Mouse (Mus musculus): ENCODE measurements around the gene Dlg5. TPM values are rescaled to one million over a fixed set of nuclear protein-coding genes. Genes with fewer than 3 reads are reported as not detected.
A peak's percentile ranks its signal among the peaks of the same experiment; 100 is the strongest.

The Dlg5 gene
- total and polyA plus RNA-seq, 2 experiments from 2014 or later, result 2.6 to 12.3 TPM

- H3K4me1 ChIP-seq (ENCODE audit: control insufficient read depth, insufficient read depth), result peaks cover 2% of the 10 kb centered on the region
Measured at GRCm38 (mm10) chr14:24244330-24245176, 1.2 kb downstream of the Dlg5 start.

DNA sequence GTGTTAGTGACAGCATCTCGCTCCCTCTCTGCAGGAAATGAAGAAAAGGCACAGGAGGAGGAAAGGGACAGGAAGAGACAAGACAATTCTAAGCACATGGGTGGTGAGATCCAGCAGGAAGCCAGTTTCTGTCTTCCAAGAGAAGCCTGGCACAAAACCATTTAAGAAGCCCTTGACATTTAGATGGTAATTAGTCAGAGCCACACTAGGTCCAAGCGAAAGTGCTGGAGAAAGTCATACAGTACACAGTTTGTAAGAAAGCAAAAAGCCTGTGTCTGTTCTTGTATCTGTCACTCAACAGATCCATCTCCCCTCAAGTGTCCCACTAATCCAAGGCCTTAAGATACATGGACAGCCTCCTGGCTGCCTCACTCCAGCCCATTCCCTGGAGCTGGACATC is 3.7 kb downstream of the Dlg5 start:
- Histone ChIP-seq H3K4me1 (ENCODE audit: control insufficient read depth, insufficient read depth) (peaks cover 12% of the 10 kb centered on the region), H3K4me3 (ENCODE audit: low read depth, low read length) (no peak overlapping the region), H3K36me3 (replicated peaks; ENCODE audit: control insufficient read depth, insufficient read depth, low read length) (no peaks in the 10 kb centered on the region; the same call in 1 of the 2 replicates), H3K27ac (ENCODE audit: low read depth) (no peak overlapping the region), H3K9me3 (replicated peaks; ENCODE audit: control insufficient read depth, low read length) (no peaks in the 10 kb centered on the region), H3K9ac (replicated peaks; ENCODE audit: low read depth, low read length) (no peak overlapping the region), H3K27me3 (ENCODE audit: control insufficient read depth, insufficient read depth, low read length) (no peaks in the 10 kb centered on the region), H3K4me2 (ENCODE audit: low read depth, low read length) (no peak overlapping the region)
- DNase-seq (ENCODE audit: low spot score), result no peak
- ATAC-seq (ENCODE audit: insufficient read depth, low read depth), result no peak
- TF ChIP-seq EP300 (IDR thresholded peaks at IDR 0.05; ENCODE audit: low read depth), result no peak
- TF ChIP-seq CTCF (IDR thresholded peaks at IDR 0.05; ENCODE audit: low read depth), result no peak
- 71% methylated on average over 2 of the region's 2 CpGs for WGBS

More at GRCm38 (mm10) chr14:24244330-24245176, 1.2 kb downstream of the Dlg5 start:
- Histone ChIP-seq H3K36me3 (replicated peaks; ENCODE audit: control insufficient read depth, insufficient read depth, low read length) (no peaks in the 10 kb centered on the region; the same call in 1 of the 2 replicates), H3K4me3 (ENCODE audit: low read depth, low read length) (peak overlapping the region; percentile 93), H3K9me3 (replicated peaks; ENCODE audit: control insufficient read depth, low read length) (no peaks in the 10 kb centered on the region), H3K4me2 (ENCODE audit: low read depth, low read length) (peak overlapping the region; percentile 99), H3K27me3 (ENCODE audit: control insufficient read depth, insufficient read depth, low read length) (no peaks in the 10 kb centered on the region), H3K9ac (replicated peaks; ENCODE audit: low read depth, low read length) (peak overlapping the region; percentile 96), H3K27ac (ENCODE audit: low read depth) (peak overlapping the region; percentile 84)
- no peak for TF ChIP-seq CTCF (IDR thresholded peaks at IDR 0.05; ENCODE audit: low read depth)
- no peak for TF ChIP-seq EP300 (IDR thresholded peaks at IDR 0.05; ENCODE audit: low read depth)
- ATAC-seq (ENCODE audit: insufficient read depth, low read depth), result peak; percentile 33; the same call in 1 of the 2 replicates
- under 1% methylated on average over 31 of the region's 40 CpGs for WGBS
- peak; percentile 51 for DNase-seq (ENCODE audit: low spot score)

DNA sequence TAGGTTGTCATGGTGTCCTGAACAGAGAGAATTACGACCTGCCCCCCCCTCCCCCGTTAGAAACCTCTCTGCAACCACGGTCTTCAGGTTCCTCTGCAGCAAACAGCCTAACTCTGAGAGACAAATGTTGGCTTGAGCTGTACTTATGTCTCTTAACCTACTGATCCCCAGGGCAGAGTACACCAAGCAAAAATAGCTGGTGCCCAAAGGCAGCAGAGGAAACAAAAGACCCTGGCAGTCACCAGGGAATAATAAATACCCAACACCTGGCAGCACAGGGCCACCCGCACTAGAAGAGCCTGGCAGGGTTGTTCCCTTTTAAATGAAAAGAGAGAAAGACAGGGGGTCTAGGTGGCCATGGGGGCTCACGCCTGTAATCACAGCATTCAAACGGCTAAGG is 4.9 kb downstream of the Dlg5 start:
- H3K4me1 ChIP-seq (ENCODE audit: control insufficient read depth, insufficient read depth), result peaks cover 12% of the 10 kb centered on the region

DNA sequence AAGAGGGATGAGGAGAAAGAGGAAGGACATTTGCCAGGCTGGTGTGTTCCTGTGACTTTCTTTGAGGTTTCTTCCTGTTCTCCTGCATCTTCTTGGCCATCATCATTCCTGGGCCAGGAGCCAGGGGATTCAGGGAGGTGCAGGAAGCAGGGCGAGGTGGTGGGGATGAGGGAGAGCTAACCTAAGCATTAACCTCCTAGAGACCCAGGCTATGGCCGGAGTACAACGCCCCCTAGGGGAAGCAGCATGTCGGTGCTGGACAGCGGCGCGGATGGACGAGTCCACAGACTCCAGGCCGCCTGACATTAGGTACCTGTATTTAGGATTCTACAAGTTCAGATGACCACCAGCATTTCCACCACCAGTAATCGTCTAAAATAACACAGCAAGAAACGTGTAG is 6.1 kb downstream of the Dlg5 start:
- no peak for TF ChIP-seq CTCF (IDR thresholded peaks at IDR 0.05; ENCODE audit: low read depth)
- TF ChIP-seq EP300 (IDR thresholded peaks at IDR 0.05; ENCODE audit: low read depth), result no peak
- DNase-seq (ENCODE audit: low spot score) (no peak), ATAC-seq (ENCODE audit: insufficient read depth, low read depth) (no peak)
- H3K9ac ChIP-seq (replicated peaks; ENCODE audit: low read depth, low read length), result no peak overlapping the region
- H3K4me2 ChIP-seq (ENCODE audit: low read depth, low read length), result no peak overlapping the region
- H3K4me3 ChIP-seq (ENCODE audit: low read depth, low read length), result no peak overlapping the region
- no peaks in the 10 kb centered on the region for H3K27me3 ChIP-seq (ENCODE audit: control insufficient read depth, insufficient read depth, low read length)
- 77% methylated on average over 11 of the region's 11 CpGs for WGBS
- H3K9me3 ChIP-seq (replicated peaks; ENCODE audit: control insufficient read depth, low read length), result no peaks in the 10 kb centered on the region
- H3K36me3 ChIP-seq (replicated peaks; ENCODE audit: control insufficient read depth, insufficient read depth, low read length), result no peaks in the 10 kb centered on the region; the same call in 1 of the 2 replicates
- H3K4me1 ChIP-seq (ENCODE audit: control insufficient read depth, insufficient read depth), result peaks cover 12% of the 10 kb centered on the region
- H3K27ac ChIP-seq (ENCODE audit: low read depth), result no peak overlapping the region

More for the DNA sequence above, 4.9 kb downstream of the Dlg5 start:
- H3K9ac ChIP-seq (replicated peaks; ENCODE audit: low read depth, low read length), result no peak overlapping the region
- no peaks in the 10 kb centered on the region; the same call in 1 of the 2 replicates for H3K36me3 ChIP-seq (replicated peaks; ENCODE audit: control insufficient read depth, insufficient read depth, low read length)
- no peak overlapping the region for H3K4me3 ChIP-seq (ENCODE audit: low read depth, low read length)
- H3K27me3 ChIP-seq (ENCODE audit: control insufficient read depth, insufficient read depth, low read length), result no peaks in the 10 kb centered on the region
- TF ChIP-seq CTCF (IDR thresholded peaks at IDR 0.05; ENCODE audit: low read depth) (no peak), EP300 (IDR thresholded peaks at IDR 0.05; ENCODE audit: low read depth) (no peak)
- DNase-seq (ENCODE audit: low spot score) (no peak), ATAC-seq (ENCODE audit: insufficient read depth, low read depth) (no peak)
- 85% methylated on average over 6 of the region's 6 CpGs for WGBS
- no peaks in the 10 kb centered on the region for H3K9me3 ChIP-seq (replicated peaks; ENCODE audit: control insufficient read depth, low read length)
- no peak overlapping the region for H3K27ac ChIP-seq (ENCODE audit: low read depth)
- H3K4me2 ChIP-seq (ENCODE audit: low read depth, low read length), result no peak overlapping the region

DNA sequence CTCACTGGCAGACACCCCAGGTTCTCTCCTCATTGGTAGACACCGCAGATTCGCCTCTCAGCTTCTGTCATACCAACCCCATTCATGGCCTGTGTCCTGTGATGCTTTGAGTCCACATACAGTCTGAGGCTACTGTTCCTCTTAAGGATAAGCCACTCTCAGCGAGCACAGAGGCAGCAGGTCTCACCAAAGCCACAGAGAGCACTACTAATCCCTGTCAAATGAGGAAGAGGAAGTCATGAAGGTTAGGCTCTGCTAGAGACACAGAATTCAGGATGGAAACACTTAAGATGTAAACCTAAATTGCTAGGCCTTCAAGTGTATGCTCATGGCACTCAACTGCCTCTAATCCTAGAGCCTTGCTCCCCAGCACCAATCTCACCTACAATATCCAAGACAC is 9.8 kb downstream of the Dlg5 start:
- Histone ChIP-seq H3K9me3 (replicated peaks; ENCODE audit: control insufficient read depth, low read length) (no peaks in the 10 kb centered on the region), H3K27me3 (ENCODE audit: control insufficient read depth, insufficient read depth, low read length) (no peaks in the 10 kb centered on the region), H3K4me3 (ENCODE audit: low read depth, low read length) (no peak overlapping the region), H3K27ac (ENCODE audit: low read depth) (no peak overlapping the region), H3K4me1 (ENCODE audit: control insufficient read depth, insufficient read depth) (peaks cover 12% of the 10 kb centered on the region), H3K36me3 (replicated peaks; ENCODE audit: control insufficient read depth, insufficient read depth, low read length) (no peaks in the 10 kb centered on the region), H3K9ac (replicated peaks; ENCODE audit: low read depth, low read length) (no peak overlapping the region), H3K4me2 (ENCODE audit: low read depth, low read length) (no peak overlapping the region)
- no peak for DNase-seq (ENCODE audit: low spot score)
- TF ChIP-seq EP300 (IDR thresholded peaks at IDR 0.05; ENCODE audit: low read depth) (no peak), CTCF (IDR thresholded peaks at IDR 0.05; ENCODE audit: low read depth) (no peak)
- no peak for ATAC-seq (ENCODE audit: insufficient read depth, low read depth)
- WGBS, result 89% methylated on average over 3 of the region's 3 CpGs

Data from heart, postnatal 0 days (tissue).